Mouse (Mus musculus) liver, adult 10 weeks (tissue): Measurements from ENCODE around the gene Scgb3a1. TPM values are rescaled to one million over a fixed set of nuclear protein-coding genes. Genes with fewer than 3 reads are reported as not detected.

Source experiments
- polyA plus RNA-seq: library from polyadenylated mRNA; stranded (reverse); fragments of 350-450 nt; fragmentation: Illumina TruSeq; extraction: RNeasy Lipid Tissue Mini Kit (QIAGEN cat#74804); gene quantifications from one replicate; pipeline ENCODE4 v1.2.3, GENCODE M21; 2014; ENCODE audit warnings: low read depth, low replicate concordance

Gene Scgb3a1
- polyA plus RNA-seq, result not detected

GRCm38 (mm10) chr11:49663310-49663709 lies at the start of gene Scgb3a1:
Gene Scgb3a1 (plus strand): TSS chr11:49663610.

GRCm38 (mm10) chr11:49712555-49713335 lies 49.3 kb downstream of the Scgb3a1 start, which contains the start of gene Cnot6:
Gene Cnot6 (minus strand): TSS chr11:49712723.

Other genes with a start within 250 kb of the Scgb3a1 start
- gene Olfr1389, start 240.5 kb upstream of the Scgb3a1 start, polyA plus RNA-seq, result not detected
- not detected for gene Olfr1388, start 227.0 kb upstream of the Scgb3a1 start, polyA plus RNA-seq
- not detected for gene Olfr1387, start 208.3 kb upstream of the Scgb3a1 start, polyA plus RNA-seq
- not detected for gene Olfr1386, start 198.6 kb upstream of the Scgb3a1 start, polyA plus RNA-seq
- not detected for gene Olfr1385, start 174.5 kb upstream of the Scgb3a1 start, polyA plus RNA-seq
- gene Olfr1384, start 156.9 kb upstream of the Scgb3a1 start, polyA plus RNA-seq, result not detected
- gene Olfr1383, start 144.0 kb upstream of the Scgb3a1 start, polyA plus RNA-seq, result not detected
- not detected for gene Olfr1382, start 135.4 kb upstream of the Scgb3a1 start, polyA plus RNA-seq
- not detected for gene Olfr1381, start 120.2 kb upstream of the Scgb3a1 start, polyA plus RNA-seq
- not detected for gene Olfr1380, start 106.7 kb upstream of the Scgb3a1 start, polyA plus RNA-seq
- gene Flt4, start 54.3 kb upstream of the Scgb3a1 start, polyA plus RNA-seq, result 1.8 TPM
- gene Cnot6, start 49.1 kb downstream of the Scgb3a1 start, polyA plus RNA-seq, result 51.0 TPM
- gene Gfpt2, start 130.6 kb downstream of the Scgb3a1 start, polyA plus RNA-seq, result 0.29 TPM
- 68.6 TPM for gene Mapk9, start 183.1 kb downstream of the Scgb3a1 start, polyA plus RNA-seq
- not detected for gene Rasgef1c, start 238.2 kb downstream of the Scgb3a1 start, polyA plus RNA-seq